Mouse (Mus musculus): ENCODE measurements around the gene Cox4i1. TPM values are rescaled to one million over a fixed set of nuclear protein-coding genes. Genes with fewer than 3 reads are reported as not detected.

The Cox4i1 gene
- polyA plus RNA-seq, 1 experiment from 2014 or later: 1,092 TPM

DNA sequence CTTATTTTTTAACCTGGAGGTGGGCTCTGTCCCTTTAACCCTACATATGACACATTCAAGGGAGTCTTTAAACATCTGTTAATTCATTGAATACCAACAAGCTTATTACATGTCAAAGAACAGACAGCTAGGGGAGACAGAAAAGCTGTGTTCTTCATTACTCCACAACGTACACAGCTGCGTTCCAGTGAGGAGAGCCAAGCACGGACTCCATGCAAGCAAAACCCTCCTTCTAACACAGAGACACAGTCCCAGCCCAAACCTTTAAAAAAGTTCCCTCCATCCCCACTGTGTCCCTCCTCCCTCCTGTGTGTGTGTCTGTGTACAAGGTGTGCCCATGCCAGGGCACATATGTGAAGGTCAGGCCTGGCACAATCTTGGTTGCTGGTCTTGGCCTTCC lies 38.2 kb downstream of the Cox4i1 start:
- H3K9me3 ChIP-seq (replicated peaks; ENCODE audit: control insufficient read depth, low read length): no peaks in the 10 kb centered on the region
- WGBS: 85% methylated on average over 3 of the region's 3 CpGs
- no peaks in the 10 kb centered on the region for H3K36me3 ChIP-seq (ENCODE audit: control insufficient read depth, insufficient read depth, low read length)
- no peak for ATAC-seq
- H3K27ac ChIP-seq (ENCODE audit: low read depth, low read length): no peak overlapping the region
- H3K4me1 ChIP-seq (ENCODE audit: control insufficient read depth, insufficient read depth, low read length): no peaks in the 10 kb centered on the region
- no peak overlapping the region for H3K4me3 ChIP-seq (ENCODE audit: low read depth, low read length)
- no peak overlapping the region for H3K4me2 ChIP-seq (ENCODE audit: low read length)
- H3K9ac ChIP-seq (ENCODE audit: low read length): no peak overlapping the region
- no peaks in the 10 kb centered on the region for H3K27me3 ChIP-seq (replicated peaks; ENCODE audit: control insufficient read depth, insufficient read depth, low read length)
- no peak for DNase-seq (ENCODE audit: low spot score)

DNA sequence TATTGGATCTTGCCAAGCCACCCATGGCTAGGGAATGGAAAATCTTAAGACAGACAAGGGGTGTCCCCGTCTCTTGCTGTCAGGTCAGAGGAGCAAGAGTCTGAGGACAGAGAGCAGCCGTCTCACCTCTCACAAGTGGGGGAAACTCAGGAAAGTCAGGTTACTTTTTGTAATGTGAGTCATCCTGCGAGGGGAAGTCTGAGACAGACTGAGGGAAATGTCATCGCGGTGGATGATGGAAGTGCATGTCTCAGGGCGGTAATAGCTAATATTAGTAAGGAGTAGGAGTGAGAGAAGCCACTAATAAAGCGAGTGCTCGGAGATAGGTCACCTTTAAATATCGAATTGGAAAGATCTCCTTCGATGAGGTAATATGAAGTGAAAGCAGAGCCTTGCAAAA lies 41.2 kb downstream of the Cox4i1 start:
- DNase-seq (ENCODE audit: low spot score): no peak
- H3K36me3 ChIP-seq (ENCODE audit: control insufficient read depth, insufficient read depth, low read length): no peaks in the 10 kb centered on the region
- 86% methylated on average over 10 of the region's 10 CpGs for WGBS

DNA sequence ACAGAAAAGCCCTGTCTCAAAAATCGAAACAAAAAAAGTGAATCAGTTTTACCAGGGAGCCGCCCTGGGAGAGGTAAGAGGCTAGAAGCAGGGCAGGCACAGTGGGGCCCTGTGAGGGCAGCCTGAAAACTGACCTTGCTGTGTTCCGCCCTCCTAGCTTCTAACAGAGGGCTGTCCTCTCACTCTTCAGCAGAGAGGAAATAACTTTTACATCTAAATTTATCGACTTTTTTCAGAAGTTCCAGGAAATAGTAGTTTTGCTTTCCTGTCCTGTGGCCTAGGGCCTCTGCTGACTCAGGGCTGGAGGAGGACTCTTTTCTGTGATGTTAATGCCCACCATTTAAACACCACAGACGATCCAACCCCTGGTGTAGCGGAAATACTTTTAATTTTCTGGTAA lies 47.2 kb downstream of the Cox4i1 start:
- no peak overlapping the region for H3K9ac ChIP-seq (ENCODE audit: low read length)
- 83% methylated on average over 6 of the region's 6 CpGs for WGBS
- no peaks in the 10 kb centered on the region for H3K4me1 ChIP-seq (ENCODE audit: control insufficient read depth, insufficient read depth, low read length)
- no peaks in the 10 kb centered on the region for H3K36me3 ChIP-seq (ENCODE audit: control insufficient read depth, insufficient read depth, low read length)
- ATAC-seq (no peak), DNase-seq (ENCODE audit: low spot score) (no peak)
- no peaks in the 10 kb centered on the region for H3K27me3 ChIP-seq (replicated peaks; ENCODE audit: control insufficient read depth, insufficient read depth, low read length)
- H3K27ac ChIP-seq (ENCODE audit: low read depth, low read length): no peak overlapping the region
- H3K9me3 ChIP-seq (replicated peaks; ENCODE audit: control insufficient read depth, low read length): no peaks in the 10 kb centered on the region
- no peak overlapping the region for H3K4me3 ChIP-seq (ENCODE audit: low read depth, low read length)
- no peak overlapping the region for H3K4me2 ChIP-seq (ENCODE audit: low read length)

More for the DNA sequence above, 41.2 kb downstream of the Cox4i1 start:
- Histone ChIP-seq H3K9ac (ENCODE audit: low read length) (no peak overlapping the region), H3K4me1 (ENCODE audit: control insufficient read depth, insufficient read depth, low read length) (no peaks in the 10 kb centered on the region), H3K27ac (ENCODE audit: low read depth, low read length) (no peak overlapping the region), H3K27me3 (replicated peaks; ENCODE audit: control insufficient read depth, insufficient read depth, low read length) (no peaks in the 10 kb centered on the region), H3K4me3 (ENCODE audit: low read depth, low read length) (no peak overlapping the region), H3K4me2 (ENCODE audit: low read length) (no peak overlapping the region), H3K9me3 (replicated peaks; ENCODE audit: control insufficient read depth, low read length) (no peaks in the 10 kb centered on the region)
- no peak for ATAC-seq

DNA sequence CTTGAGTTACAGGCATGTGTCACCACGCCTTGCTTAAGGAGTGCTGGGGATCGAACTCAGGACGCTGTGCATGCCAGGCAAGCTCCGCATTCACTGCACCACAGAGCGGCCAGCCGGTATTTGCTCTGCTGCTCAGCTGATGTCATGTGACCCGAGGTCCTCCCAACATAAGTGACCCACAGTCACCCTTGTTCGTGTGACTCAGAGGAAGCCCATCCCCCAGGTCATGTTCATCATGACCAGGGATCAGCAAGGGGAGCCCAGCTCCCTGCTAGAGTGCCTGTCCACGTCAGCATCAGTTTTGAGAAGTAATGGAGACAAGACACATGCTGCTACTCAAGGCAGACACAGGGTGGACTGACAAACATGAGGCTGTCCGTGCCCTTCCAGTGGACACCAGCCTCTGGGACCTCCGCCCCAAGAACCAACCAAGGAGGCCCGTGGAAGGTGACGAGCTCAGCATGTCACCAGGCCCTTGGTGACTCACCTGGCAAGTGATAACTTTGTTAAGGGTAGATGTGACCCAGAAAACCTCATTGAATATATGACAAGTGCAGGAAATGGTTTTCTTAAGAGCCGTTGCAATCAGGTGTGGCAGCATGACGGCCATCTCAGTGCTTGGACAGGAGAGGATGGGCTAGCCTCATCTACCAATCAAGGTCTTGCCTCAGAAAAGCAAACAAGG lies 48.1 kb downstream of the Cox4i1 start:
- Histone ChIP-seq H3K27ac (ENCODE audit: low read depth, low read length) (no peak overlapping the region), H3K9me3 (replicated peaks; ENCODE audit: control insufficient read depth, low read length) (no peaks in the 10 kb centered on the region), H3K36me3 (ENCODE audit: control insufficient read depth, insufficient read depth, low read length) (no peaks in the 10 kb centered on the region), H3K4me1 (ENCODE audit: control insufficient read depth, insufficient read depth, low read length) (no peaks in the 10 kb centered on the region), H3K4me3 (ENCODE audit: low read depth, low read length) (no peak overlapping the region), H3K27me3 (replicated peaks; ENCODE audit: control insufficient read depth, insufficient read depth, low read length) (no peaks in the 10 kb centered on the region), H3K9ac (ENCODE audit: low read length) (no peak overlapping the region), H3K4me2 (ENCODE audit: low read length) (no peak overlapping the region)
- DNase-seq (ENCODE audit: low spot score): no peak
- 82% methylated on average over 15 of the region's 15 CpGs for WGBS
- no peak for ATAC-seq

DNA sequence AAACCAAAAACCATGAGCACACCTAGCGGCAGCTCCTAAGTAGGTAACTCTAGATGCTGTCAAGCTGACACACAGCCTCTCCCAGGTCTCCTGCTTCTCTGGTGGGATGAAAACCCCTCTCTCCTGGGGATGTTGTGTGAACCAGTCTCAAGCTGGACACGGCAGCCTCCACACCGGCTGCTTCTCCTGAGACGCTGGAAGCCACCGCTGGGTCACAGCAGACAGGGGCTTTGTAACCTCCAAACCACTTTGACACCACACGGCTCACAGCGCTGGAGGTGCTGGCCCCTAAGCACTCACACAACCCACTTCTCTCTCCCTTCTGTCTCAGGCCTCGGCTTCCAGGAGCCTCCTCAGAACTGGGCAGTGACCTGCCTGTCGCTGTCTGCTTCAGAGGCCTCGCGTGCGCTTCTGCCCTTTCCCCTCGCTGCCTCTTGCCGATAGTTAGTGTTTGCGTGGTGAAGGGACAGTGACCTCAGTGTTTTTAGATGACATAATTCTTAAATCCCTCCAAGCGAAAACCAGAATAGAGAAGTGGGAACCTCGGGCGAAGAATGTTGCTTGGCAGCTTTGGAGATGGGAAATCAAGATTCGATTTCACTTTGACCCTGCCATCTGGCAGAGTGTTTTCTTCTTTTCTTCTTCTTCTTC lies 51.7 kb downstream of the Cox4i1 start:
- Histone ChIP-seq H3K4me1 (ENCODE audit: control insufficient read depth, insufficient read depth, low read length) (no peaks in the 10 kb centered on the region), H3K27me3 (replicated peaks; ENCODE audit: control insufficient read depth, insufficient read depth, low read length) (no peaks in the 10 kb centered on the region), H3K36me3 (ENCODE audit: control insufficient read depth, insufficient read depth, low read length) (no peaks in the 10 kb centered on the region), H3K9ac (ENCODE audit: low read length) (no peak overlapping the region), H3K4me2 (ENCODE audit: low read length) (no peak overlapping the region), H3K4me3 (ENCODE audit: low read depth, low read length) (no peak overlapping the region), H3K27ac (ENCODE audit: low read depth, low read length) (no peak overlapping the region), H3K9me3 (replicated peaks; ENCODE audit: control insufficient read depth, low read length) (no peaks in the 10 kb centered on the region)
- DNase-seq (ENCODE audit: low spot score): no peak
- WGBS: 69% methylated on average over 19 of the region's 19 CpGs
- ATAC-seq: no peak

DNA sequence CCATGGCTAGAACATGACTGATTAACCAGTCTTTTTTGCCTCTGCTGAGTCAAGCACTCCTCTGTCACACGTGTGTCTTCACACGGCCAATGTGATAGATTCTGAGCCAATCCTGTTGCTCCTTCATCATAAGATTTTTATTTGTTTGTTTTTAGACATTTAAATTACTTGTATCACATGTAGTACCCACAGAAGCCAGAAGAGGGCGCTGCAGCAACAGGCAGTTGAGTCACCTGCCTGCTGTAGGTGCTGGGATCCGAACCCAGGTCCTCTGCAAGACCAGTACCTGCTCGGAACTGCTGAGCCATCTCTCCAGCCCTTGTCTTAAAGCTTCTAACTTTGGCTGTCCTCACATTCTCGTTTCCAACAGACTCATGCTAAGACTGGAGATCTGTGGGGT lies 55.0 kb downstream of the Cox4i1 start:
- H3K27me3 ChIP-seq (replicated peaks; ENCODE audit: control insufficient read depth, insufficient read depth, low read length): no peaks in the 10 kb centered on the region
- no peak overlapping the region for H3K4me3 ChIP-seq (ENCODE audit: low read depth, low read length)
- no peak for ATAC-seq
- no peaks in the 10 kb centered on the region for H3K36me3 ChIP-seq (ENCODE audit: control insufficient read depth, insufficient read depth, low read length)
- H3K4me2 ChIP-seq (ENCODE audit: low read length): no peak overlapping the region
- WGBS: 68% methylated on average over 6 of the region's 6 CpGs
- no peak overlapping the region for H3K27ac ChIP-seq (ENCODE audit: low read depth, low read length)
- H3K9me3 ChIP-seq (replicated peaks; ENCODE audit: control insufficient read depth, low read length): no peaks in the 10 kb centered on the region
- no peak for DNase-seq (ENCODE audit: low spot score)
- H3K9ac ChIP-seq (ENCODE audit: low read length): no peak overlapping the region
- H3K4me1 ChIP-seq (ENCODE audit: control insufficient read depth, insufficient read depth, low read length): no peaks in the 10 kb centered on the region

Other genes with a start within 250 kb of the Cox4i1 start
- 33.4 and 44.1 TPM in 2 replicates for gene Gins2, start 78.9 kb upstream of the Cox4i1 start, polyA plus RNA-seq (2014; fragmentation: Nextera tagmentation; extraction: Ambion mirVana)
- 7.1 and 8.3 TPM in 2 replicates for gene 1190005I06Rik, start 20.6 kb upstream of the Cox4i1 start, polyA plus RNA-seq (2014; fragmentation: Nextera tagmentation; extraction: Ambion mirVana)
- 2.9 and 6.9 TPM in 2 replicates for gene Gm27021, start 143 bp upstream of the Cox4i1 start, polyA plus RNA-seq (2014; fragmentation: Nextera tagmentation; extraction: Ambion mirVana)
- 193 and 216 TPM in 2 replicates for gene Emc8, start 351 bp downstream of the Cox4i1 start, polyA plus RNA-seq (2014; fragmentation: Nextera tagmentation; extraction: Ambion mirVana)
- gene Irf8, start 68.1 kb downstream of the Cox4i1 start, polyA plus RNA-seq (2014; fragmentation: Nextera tagmentation; extraction: Ambion mirVana): 2.0 and 4.1 TPM in 2 replicates